Mouse (Mus musculus) ES-E14 (cell line): ENCODE measurements around the gene Tacc3. TPM values are rescaled to one million over a fixed set of nuclear protein-coding genes. Genes with fewer than 3 reads are reported as not detected.

Experiments
- DNase-seq: peaks from one replicate; pipeline ENCODE4 v3.0.0-alpha.2; 2013; ENCODE audit warnings: low read depth, low spot score
- H3K27ac ChIP-seq: 2 replicates; pipeline ENCODE4 v1.5.1; 2012; ENCODE audit warnings: low read depth, mild to moderate bottlenecking, low read length, moderate library complexity, mixed read lengths; ENCODE audit not compliant: poor library complexity, insufficient read depth, severe bottlenecking
- H3K36me3 ChIP-seq: 2 replicates; pipeline ENCODE4 v1.6.1; 2012; ENCODE audit warnings: mild to moderate bottlenecking, low read length, moderate library complexity, mixed read lengths; ENCODE audit not compliant: control insufficient read depth, poor library complexity, insufficient read depth, severe bottlenecking
- H3K4me1 ChIP-seq, 2 experiments: fragments of 150-350 bp in 1 of 2; sonication (generic) in 1 of 2; 2 replicates each; pipeline ENCODE4 v1.6.1; 2012; ENCODE audit warnings: low read length in 2 of 2, mild to moderate bottlenecking in 1 of 2, mixed read lengths in 1 of 2; ENCODE audit not compliant: control insufficient read depth in 2 of 2, insufficient read depth in 2 of 2, poor library complexity in 1 of 2
- H3K4me3 ChIP-seq, 2 experiments: fragments of 150-350 bp in 1 of 2; sonication (generic) in 1 of 2; 2 replicates each; pipeline ENCODE4 v1.5.1; 2012; ENCODE audit warnings: low read length in 2 of 2, low read depth in 1 of 2, mild to moderate bottlenecking in 1 of 2, mixed read lengths in 1 of 2; ENCODE audit not compliant: insufficient read depth in 1 of 2, poor library complexity in 1 of 2, severe bottlenecking in 1 of 2
- H3K9ac ChIP-seq: 2 replicates; pipeline ENCODE4 v1.6.1; 2012; ENCODE audit warnings: low read depth, mild to moderate bottlenecking, low read length, mixed read lengths; ENCODE audit not compliant: poor library complexity, insufficient read depth, severe bottlenecking
- H3K9me3 ChIP-seq: fragments of 150-350 bp; sonication (generic); 2 replicates; pipeline ENCODE4 v1.6.1; 2012; ENCODE audit warnings: low read depth, mild to moderate bottlenecking, low read length; ENCODE audit not compliant: control insufficient read depth, insufficient read depth
- CHD2 ChIP-seq: IDR thresholded peaks from 2 replicates; pipeline ENCODE4 v1.6.1; 2014; ENCODE audit warnings: mild to moderate bottlenecking, low read depth, low read length, inconsistent platforms
- HCFC1 ChIP-seq: IDR thresholded peaks from 2 replicates; pipeline ENCODE4 v1.6.1; 2012; ENCODE audit warnings: low read length, inconsistent platforms, borderline replicate concordance; ENCODE audit not compliant: insufficient read depth
- MAFK ChIP-seq: IDR thresholded peaks from 2 replicates; pipeline ENCODE4 v1.6.1; 2014; ENCODE audit warnings: mild to moderate bottlenecking, low read depth, low read length, inconsistent platforms; ENCODE audit not compliant: insufficient read depth
- ZC3H11A ChIP-seq: IDR thresholded peaks from 2 replicates; pipeline ENCODE4 v1.6.1; 2012; ENCODE audit warnings: low read depth, mild to moderate bottlenecking, inconsistent platforms, low read length, borderline replicate concordance
- ZNF384 ChIP-seq: IDR thresholded peaks from 2 replicates; pipeline ENCODE4 v1.6.1; 2012; ENCODE audit warnings: low read depth, low read length, inconsistent platforms
- in situ Hi-C, 2 experiments: fragments of 600-800 bp; cut with MboI; formaldehyde crosslinking; loops; one replicate each; pipeline ENCODE4 v1.15.1; 2025; ENCODE audit warnings: low sequenced_read_pairs in 2 of 2, inconsistent platforms in 1 of 2; ENCODE audit not compliant: unreplicated experiment in 2 of 2
- total RNA-seq: library from RNA; depleted of rRNA; stranded (reverse); fragments of 300-350 nt; gene quantifications from 2 replicates; pipeline ENCODE4 v1.2.3, GENCODE M21; 2012

Gene Tacc3
- total RNA-seq, 1 experiment = 132 TPM

DNA sequence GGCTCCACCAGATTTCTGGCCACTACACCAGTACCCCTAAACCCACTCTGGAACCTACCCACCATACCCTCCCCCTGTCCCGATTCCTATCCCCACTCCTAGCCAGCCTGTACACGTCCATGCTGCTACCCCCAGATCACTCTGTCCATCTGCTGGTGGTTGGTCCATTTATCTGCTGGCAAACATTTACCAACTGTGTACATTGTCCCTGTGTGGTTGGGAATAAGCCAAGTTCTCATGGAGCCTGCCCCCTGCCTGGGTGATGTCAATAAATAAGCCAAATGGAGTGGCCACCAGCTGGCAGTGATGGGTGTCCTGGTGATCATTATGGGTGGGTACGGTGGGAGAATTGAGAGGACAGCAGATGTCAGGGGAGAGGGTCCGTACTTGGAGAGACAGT lies 29.2 kb downstream of the Tacc3 start:
- Histone ChIP-seq H3K9ac (no peak overlapping the region), H3K4me1 (peaks cover 0 to under 1% of the 10 kb centered on the region in 2 experiments; a peak in 2 of 4 replicates), H3K4me3 (no peak overlapping the region), H3K27ac (no peak overlapping the region), H3K9me3 (no peaks in the 10 kb centered on the region), H3K36me3 (no peaks in the 10 kb centered on the region)
- no peak for TF ChIP-seq ZNF384
- TF ChIP-seq HCFC1 = no peak
- TF ChIP-seq MAFK = no peak
- TF ChIP-seq ZC3H11A = no peak
- no peak for TF ChIP-seq CHD2
- in situ Hi-C loops = no loop called here
- DNase-seq = no peak

DNA sequence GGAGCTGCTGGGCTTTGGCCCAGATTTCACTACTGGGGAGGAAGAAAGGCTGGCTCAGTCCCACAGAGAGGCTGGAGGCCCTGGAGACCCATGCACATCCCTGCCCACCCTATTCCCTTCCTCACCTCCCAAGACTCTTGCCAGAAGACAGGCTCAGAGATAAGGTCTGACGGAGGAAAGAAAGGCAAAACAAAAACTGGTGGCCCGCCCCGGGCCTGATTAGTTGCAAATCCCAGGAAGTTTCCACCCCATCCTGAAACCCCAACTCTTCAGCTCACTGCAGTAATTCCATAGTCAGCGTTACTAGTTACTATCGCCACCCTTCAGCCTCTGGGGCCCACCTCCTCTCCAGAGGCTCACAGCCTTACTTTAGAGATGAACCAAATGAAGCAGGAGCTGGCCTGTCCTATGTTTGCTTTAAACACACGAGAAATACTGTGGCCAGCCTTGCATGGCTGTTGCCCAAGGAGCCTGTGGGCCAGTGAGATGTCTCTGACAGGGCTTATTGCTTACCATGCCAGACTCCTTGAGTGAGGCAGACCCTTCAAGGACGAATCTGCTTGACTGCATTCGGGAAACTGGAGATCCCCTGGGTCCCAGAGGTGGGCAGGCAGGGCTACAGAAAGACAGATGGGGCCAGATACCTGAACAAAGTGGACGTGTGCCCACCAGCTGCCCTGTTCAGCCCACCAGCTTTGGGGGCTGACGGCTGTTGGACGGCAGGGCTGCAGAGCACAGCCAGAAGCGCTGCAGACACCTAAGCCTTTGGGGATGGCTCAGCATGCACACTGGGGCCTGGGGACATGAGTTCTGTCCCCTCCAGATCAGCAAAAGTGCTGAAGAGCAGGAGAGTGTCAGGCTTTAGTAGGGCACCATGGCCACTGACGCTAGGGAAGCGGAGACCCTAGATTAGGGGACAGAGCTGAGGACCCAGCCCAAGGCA lies 30.6 kb downstream of the Tacc3 start:
- H3K4me3 ChIP-seq = no peak overlapping the region
- no peak overlapping the region for H3K9ac ChIP-seq
- DNase-seq = no peak
- H3K27ac ChIP-seq = no peak overlapping the region
- peaks cover 0 to 3% of the 10 kb centered on the region in 2 experiments; a peak in 2 of 4 replicates for H3K4me1 ChIP-seq
- H3K9me3 ChIP-seq = no peaks in the 10 kb centered on the region
- in situ Hi-C loops = no loop called here
- TF ChIP-seq MAFK = no peak
- TF ChIP-seq CHD2 = no peak
- H3K36me3 ChIP-seq = no peaks in the 10 kb centered on the region

DNA sequence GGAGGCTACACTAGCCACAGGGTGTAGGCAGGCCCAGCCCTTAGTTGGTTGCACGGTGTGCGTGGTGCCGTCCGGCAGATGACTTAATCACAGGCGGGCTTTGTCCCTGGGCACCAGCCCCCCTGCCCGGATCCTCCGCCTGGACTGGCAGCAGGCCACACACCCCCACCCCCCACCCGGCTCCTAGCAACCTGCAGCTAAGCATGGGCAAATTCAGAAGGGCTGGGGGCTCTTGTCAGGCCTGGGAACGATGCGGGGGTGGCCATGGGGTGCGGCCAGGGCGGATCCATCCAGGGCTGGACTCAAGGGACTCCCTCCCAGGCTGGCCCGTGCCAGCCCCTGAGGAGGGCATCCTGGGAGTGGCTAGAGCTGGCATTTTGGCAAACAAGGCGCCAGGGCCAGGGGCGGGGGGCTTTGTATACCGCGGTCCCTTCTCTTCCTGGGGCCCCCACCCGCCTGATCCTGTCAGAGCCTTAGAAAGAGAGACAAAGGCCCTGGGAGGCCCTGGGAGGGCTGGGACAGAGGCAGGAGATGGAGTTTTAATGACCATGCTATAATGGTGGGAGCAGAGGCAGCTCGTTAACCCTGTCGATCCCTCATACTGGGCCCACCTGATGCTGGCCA lies 31.4 kb downstream of the Tacc3 start:
- H3K9ac ChIP-seq = no peak overlapping the region
- H3K27ac ChIP-seq = no peak overlapping the region

DNA sequence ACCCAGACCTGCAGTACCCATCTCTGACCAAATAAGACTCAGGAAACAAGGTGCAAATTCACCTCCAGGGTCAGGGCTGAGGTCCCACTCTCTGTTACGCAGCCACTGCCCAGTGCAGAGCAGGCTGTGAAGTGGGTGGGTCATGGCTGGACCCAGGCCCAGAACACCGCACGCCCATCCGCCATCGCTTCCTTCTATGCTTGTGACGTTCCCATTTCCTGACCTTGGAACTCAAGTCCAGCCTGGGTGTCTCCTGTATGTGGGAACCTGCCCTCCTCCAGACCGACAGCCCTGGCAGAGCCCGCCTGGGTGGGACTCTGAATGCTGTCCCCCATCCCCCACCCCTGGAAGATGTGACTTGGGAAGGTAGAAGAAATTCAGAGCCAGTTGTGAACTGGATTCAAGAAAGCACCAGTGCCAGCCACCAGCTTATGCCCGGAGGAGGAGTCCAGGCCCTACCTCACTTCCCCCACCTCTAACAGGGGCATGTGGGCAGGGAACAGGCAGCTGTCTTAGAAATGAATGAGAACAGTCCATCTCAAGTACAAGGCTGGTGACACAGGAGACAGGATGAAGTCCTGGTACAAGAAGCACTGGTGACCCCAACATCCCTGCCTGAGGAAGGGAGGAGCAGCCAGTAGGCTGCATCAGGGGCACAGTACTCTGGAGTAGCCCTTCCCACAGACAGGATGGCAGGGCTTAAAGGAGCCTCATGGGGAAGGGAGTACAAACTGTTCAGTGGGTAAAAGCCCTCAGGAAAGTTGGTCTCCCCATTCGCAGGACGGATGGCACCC lies 32.1 kb downstream of the Tacc3 start:
- no peak overlapping the region for H3K27ac ChIP-seq
- no peak for TF ChIP-seq CHD2
- no peak for TF ChIP-seq ZC3H11A
- no peak for TF ChIP-seq MAFK
- TF ChIP-seq ZNF384 = no peak
- TF ChIP-seq HCFC1 = no peak

More for the DNA sequence above, 31.4 kb downstream of the Tacc3 start:
- DNase-seq = no peak
- H3K9me3 ChIP-seq = no peaks in the 10 kb centered on the region
- in situ Hi-C loops = no loop called here
- H3K4me3 ChIP-seq = peak overlapping the region in 1 of 2 experiments; percentile 12; a peak in 1 of 4 replicates
- no peak for TF ChIP-seq HCFC1
- TF ChIP-seq MAFK = no peak
- TF ChIP-seq CHD2 = no peak
- no peaks in the 10 kb centered on the region for H3K36me3 ChIP-seq
- H3K4me1 ChIP-seq = peaks cover 3% of the 10 kb centered on the region in 2 experiments; a peak in 2 of 4 replicates

More for the DNA sequence above, 32.1 kb downstream of the Tacc3 start:
- in situ Hi-C loops = no loop called here
- Histone ChIP-seq H3K9ac (no peak overlapping the region), H3K4me3 (no peak overlapping the region), H3K4me1 (peaks cover 3 to 4% of the 10 kb centered on the region in 2 experiments; a peak in 2 of 4 replicates), H3K36me3 (no peaks in the 10 kb centered on the region), H3K9me3 (no peaks in the 10 kb centered on the region)
- DNase-seq = no peak
